Mouse (Mus musculus) T-helper 17 cell (primary cell): ENCODE results near the gene Manbal.

Experiments
- in situ Hi-C, 2 experiments: fragments of 300-600 bp; cut with MboI, MseI; formaldehyde crosslinking; loops; 1 replicate in 1 of 2; 2 replicates in 1 of 2; pipeline ENCODE4 v1.15.1; 2025; ENCODE audit warnings: high pct_unique_total_duplicates in 2 of 2

Gene Manbal

DNA sequence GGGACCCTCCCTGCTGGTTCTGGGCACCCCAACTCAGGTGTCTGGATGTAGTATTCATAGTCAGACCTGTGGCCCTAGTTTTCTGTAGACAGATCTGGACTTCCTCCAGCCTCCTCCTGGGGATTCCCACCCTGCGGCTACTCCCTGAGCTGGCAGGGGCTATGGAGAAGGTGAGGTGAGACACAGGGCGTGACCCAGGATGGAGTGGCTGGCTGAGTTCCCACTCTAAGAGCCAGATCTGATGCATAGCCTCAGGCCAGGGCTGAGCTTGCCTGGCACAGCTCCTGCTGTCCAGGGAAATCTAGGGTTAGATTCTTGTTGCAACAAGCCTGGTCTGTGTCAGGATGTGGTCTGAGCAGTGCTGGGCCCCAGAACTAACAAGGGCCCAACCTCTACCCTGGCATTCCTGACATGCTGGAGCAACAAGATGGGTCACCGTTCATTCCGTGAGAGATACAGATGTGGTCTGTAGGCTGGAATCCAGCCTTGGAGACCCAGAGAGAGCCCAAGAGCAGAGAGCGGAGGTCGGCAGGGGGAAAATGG is 43.8 kb downstream of the Manbal start:
- in situ Hi-C loops = loop anchor here in 1 of 2 experiments (10.0 kb wide), 1 partner anchor 1424 kb away; no protein-coding TSS in a partner anchor

GRCm38 (mm10) chr2:157412497-157412896 is 45.1 kb downstream of the Manbal start:
- in situ Hi-C loops = loop anchor here in 1 of 2 experiments (10.0 kb wide), 1 partner anchor 1422 kb away; no protein-coding TSS in a partner anchor

DNA sequence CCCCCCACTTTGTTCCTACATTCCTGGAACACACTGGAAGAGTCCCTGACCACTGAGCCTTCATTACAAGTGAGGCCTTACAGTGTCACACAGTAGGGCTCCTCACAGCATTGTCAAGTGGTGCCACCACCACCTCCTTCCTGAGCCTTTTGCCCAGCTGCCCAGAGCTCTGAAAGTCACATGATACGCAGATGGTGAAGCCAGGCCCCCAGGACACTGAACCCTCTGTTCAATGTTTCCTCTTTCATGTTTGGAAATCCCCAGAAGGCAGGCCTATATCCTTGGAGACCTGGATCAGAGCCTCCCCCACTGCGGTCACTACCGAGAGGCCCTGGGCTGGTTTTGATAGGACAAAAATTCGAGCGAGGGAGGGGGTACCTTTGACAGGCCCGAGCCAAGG is 49.8 kb downstream of the Manbal start:
- in situ Hi-C loops = loop anchor here in 1 of 2 experiments (10.0 kb wide), 1 partner anchor 1418 kb away; no protein-coding TSS in a partner anchor

GRCm38 (mm10) chr2:157418206-157418605 is 50.8 kb downstream of the Manbal start, which contains the start of gene Src:
Gene Src (plus strand): TSS chr2:157418444.
- in situ Hi-C loops = loop anchor here in 1 of 2 experiments (10.0 kb wide), 1 partner anchor 1417 kb away; no protein-coding TSS in a partner anchor

GRCm38 (mm10) chr2:157418609-157419071 is 51.2 kb downstream of the Manbal start:
- in situ Hi-C loops = loop anchor here in 1 of 2 experiments (10.0 kb wide), 1 partner anchor 1416 kb away; no protein-coding TSS in a partner anchor

- in situ Hi-C loops = loop anchor here in 1 of 2 experiments (10.0 kb wide), 1 partner anchor 1415 kb away; no protein-coding TSS in a partner anchor
These were observed 52.1 kb downstream of the Manbal start for GRCm38 (mm10) chr2:157419506-157419905.

- in situ Hi-C loops = no loop called here
These were observed 53.0 kb downstream of the Manbal start for GRCm38 (mm10) chr2:157420404-157420803.

GRCm38 (mm10) chr2:157422062-157422655 is 54.8 kb downstream of the Manbal start:
- in situ Hi-C loops = no loop called here

DNA sequence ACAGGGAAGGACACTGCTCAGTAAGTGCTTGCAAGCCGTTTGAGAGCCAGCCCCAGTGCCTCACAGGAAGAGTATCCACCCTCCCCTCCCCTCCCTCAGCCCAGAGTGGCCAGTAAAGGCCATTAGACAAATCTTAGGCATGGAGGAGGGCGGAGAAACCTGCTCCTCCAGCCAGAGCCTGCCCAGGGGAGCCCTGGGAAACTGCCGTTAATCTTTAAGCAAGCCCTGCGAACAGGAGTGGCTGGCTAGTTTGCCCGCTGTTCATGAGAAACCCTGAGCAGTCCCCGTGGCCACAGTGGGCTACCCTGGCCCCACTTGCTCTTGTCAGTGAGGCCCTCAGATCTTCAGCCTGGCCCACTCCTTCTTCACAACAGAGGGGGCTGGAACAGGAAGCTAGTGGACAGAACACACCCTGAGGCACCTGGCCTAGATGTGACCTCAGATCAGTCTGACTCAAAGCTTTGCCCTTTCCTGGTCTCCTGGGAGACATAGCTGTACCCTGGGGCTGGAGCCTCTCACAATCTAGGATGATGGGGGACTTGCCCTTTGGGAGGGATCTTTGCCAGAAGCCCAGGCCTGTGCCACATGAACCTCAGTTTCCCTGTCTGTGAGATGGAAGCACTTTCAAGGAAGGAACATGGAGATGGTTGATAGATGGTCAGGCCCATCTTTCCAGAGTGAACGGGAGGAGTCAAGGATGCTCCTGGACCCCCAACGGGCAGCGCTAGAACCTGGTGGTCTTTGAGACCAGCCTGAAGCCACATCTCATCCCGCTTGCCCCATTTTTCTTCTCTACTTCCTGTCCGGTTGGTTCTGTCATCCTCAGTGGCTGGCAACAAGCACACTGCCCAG is 55.7 kb downstream of the Manbal start:
- in situ Hi-C loops = no loop called here

DNA sequence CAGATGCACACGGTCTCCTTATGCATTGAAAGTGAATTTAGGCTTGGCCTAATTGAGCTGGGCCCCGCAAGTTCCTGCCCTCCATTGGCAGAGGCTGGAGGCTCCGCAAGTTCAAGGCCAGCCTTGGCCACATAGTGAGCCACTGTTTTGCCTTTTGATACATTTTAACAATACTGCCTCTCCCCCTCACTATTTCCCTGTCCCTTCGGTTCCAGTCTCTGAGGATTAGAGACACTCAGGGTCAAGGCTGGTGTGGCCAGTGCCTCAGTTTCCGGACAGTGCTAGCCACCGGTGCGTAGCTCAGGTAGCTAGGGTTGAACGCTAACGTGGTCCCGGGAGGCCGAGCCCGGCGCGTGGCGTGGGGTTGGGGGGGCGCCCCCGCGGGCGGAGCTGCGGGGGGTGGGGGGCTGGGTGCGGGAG is 56.3 kb downstream of the Manbal start:
- in situ Hi-C loops = no loop called here

GRCm38 (mm10) chr2:157424126-157424903 is 56.9 kb downstream of the Manbal start:
- in situ Hi-C loops = no loop called here

GRCm38 (mm10) chr2:157424904-157425642 is 57.7 kb downstream of the Manbal start:
- in situ Hi-C loops = no loop called here

DNA sequence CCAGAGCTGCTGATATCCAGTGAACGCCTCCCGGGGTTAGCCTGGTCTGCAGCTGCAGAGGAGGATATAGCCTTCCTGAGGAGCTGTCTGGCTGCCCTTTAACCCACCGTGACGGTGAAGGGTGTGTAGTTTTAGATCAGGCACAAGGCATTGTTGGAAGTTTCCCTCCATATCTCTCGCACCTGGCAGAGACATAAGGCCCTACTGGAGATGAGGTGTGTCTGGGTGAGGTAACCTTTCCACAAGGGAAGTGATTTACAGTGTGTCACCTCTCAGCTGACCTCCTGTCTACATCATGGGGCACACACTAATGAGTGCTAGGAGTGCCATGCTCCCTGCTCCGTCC is 58.2 kb downstream of the Manbal start:
- in situ Hi-C loops = no loop called here

DNA sequence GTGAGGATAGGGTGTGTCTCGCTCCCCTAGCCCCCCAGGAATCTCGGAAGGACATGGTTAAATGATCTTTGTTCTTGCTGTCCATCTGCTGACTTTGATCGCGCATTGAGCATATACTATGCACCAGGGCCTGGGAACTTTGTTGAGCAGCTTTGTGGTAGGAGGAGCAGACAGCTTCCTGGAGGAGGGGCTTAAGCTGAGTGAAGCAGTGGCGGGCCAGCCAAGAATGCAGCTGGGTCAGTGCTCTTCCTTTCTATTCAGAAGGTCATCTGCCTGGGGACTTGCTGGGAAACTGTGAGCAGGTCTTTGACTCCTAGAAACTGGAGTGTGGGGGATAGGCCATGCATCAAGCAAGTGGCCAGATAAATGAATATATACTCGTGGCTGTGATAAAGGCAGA is 58.8 kb downstream of the Manbal start:
- in situ Hi-C loops = no loop called here

DNA sequence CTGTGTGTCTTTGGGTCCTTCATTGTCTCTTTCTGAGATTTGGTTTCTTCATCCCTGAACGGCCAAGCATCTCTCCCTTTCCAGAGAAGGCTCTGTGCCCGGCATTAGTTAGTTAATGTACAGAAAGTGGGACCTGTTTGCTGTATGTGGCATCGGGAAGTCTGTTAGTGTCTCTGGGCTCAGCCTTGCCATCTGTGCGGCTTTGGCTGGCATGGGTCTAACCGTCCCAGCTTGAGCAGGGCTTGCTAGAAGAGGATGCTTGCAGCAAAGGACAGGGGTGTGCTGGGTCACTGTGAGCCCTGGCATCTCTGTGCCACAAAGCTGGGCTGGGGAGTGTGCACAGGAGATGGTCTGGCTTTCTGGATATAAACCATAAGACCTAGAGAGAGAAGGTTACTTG is 59.8 kb downstream of the Manbal start:
- in situ Hi-C loops = no loop called here

DNA sequence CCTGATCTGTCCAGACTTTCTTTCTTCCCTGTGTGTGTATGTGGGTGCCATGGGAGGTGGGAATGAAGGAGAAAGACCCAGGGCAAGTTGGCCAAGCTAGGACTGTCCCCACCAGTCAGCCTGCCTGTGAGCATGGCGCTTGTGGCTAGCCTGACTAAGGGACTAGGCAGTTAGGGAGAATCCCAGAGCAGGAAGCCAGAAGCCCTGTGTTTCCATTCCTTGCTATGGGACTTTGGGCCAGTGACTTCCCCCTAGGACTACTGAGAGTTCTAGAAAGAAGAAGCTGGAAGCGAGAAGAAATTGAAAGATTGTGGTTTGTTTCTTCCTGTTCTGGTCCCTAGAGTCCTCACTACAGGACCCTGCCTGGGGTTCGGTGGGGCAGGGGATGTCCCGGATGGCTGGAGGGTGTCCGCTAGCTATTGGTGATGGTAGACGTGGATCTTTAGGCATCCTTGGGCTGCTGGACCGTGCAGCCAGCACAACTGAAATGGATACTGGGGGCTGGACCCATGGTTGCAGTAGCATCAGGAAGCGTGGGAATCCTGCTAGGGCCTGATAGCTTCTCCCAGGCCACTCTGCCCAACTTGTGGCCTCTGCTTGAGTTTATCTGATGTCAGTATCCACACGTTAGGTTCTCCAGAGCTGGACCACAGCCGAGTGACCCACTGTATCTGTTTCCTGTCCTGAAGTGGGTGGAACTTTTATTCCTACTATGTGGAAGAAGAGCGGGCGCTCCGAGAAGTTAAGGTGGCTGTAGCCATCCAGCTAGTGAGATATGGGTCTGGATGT is 61.2 kb downstream of the Manbal start:
- in situ Hi-C loops = no loop called here

DNA sequence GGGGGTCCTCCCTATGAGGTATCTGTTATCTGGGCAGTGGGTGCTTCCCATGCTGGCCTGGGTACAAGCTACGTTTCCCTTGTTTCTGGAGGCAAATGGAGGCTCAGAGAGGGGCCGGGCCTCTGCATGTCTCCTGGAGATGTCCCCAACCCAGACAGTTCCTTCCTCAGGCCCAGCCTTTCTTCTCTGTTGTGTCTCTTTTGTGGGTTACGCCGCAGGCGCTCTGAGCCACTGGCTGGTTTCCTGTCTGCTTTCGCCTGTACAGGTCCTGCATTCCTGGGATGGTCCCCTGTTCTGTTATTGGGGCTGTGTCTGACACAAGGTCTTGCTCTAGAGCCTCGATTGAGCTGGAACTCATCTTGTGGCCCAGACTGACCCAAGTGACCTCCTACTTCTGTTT is 62.3 kb downstream of the Manbal start:
- in situ Hi-C loops = no loop called here

- in situ Hi-C loops = no loop called here
These were observed 63.5 kb downstream of the Manbal start for GRCm38 (mm10) chr2:157430667-157431429.

GRCm38 (mm10) chr2:157431912-157432311 is 64.5 kb downstream of the Manbal start:
- in situ Hi-C loops = no loop called here
